Mouse (Mus musculus) megakaryocyte, embryonic 14.5 days (primary cell): ENCODE measurements around the gene Spg11.

ENCODE experiments used
- FLI1 ChIP-seq: IDR thresholded peaks from 2 replicates; pipeline ENCODE4 v1.6.1; 2012; ENCODE audit warnings: low read length, inconsistent platforms, mixed read lengths
- GATA1 ChIP-seq: IDR thresholded peaks from 3 replicates; pipeline ENCODE4 v1.6.1; 2012; ENCODE audit warnings: mixed read lengths, low read length, inconsistent platforms, borderline replicate concordance

GRCm38 (mm10) chr2:122036064-122036463, 82.1 kb downstream of the Spg11 start:
- TF ChIP-seq GATA1, result no peak
- TF ChIP-seq FLI1, result no peak
